Mouse (Mus musculus) CH12.LX (cell line): Measurements from ENCODE around the gene Rpe. TPM values are rescaled to one million over a fixed set of nuclear protein-coding genes. Genes with fewer than 3 reads are reported as not detected.

ENCODE experiments used
- DNase-seq: peaks from one replicate; pipeline ENCODE4 v3.0.0-alpha.2; 2013; ENCODE audit errors: extremely low read depth
- H3K27ac ChIP-seq: 2 replicates; pipeline ENCODE4 v1.5.1; 2012; ENCODE audit warnings: low read depth, mild to moderate bottlenecking, control low read depth, moderate library complexity; ENCODE audit not compliant: insufficient read depth
- H3K27me3 ChIP-seq: replicated peaks from 2 replicates; pipeline ENCODE3; 2012; ENCODE audit warnings: inconsistent platforms
- H3K36me3 ChIP-seq, 2 experiments: replicated peaks in 1 of 2; 2 replicates each; pipeline versions ENCODE3 to v1.6.1; 2012; ENCODE audit warnings: inconsistent platforms in 1 of 2, low read length in 1 of 2, mild to moderate bottlenecking in 1 of 2, mixed read lengths in 1 of 2, moderate library complexity in 1 of 2; ENCODE audit not compliant: control insufficient read depth in 1 of 2, insufficient read depth in 1 of 2
- H3K4me1 ChIP-seq, 2 experiments: 2 replicates each; pipeline ENCODE4 v1.6.1; 2012; ENCODE audit warnings: inconsistent platforms in 1 of 2, moderate library complexity in 1 of 2; ENCODE audit not compliant: insufficient read depth in 2 of 2, control insufficient read depth in 1 of 2
- H3K4me2 ChIP-seq: 2 replicates; pipeline ENCODE4 v1.6.1; 2012; ENCODE audit warnings: low read depth, mild to moderate bottlenecking, control low read depth; ENCODE audit not compliant: poor library complexity, insufficient read depth, severe bottlenecking
- H3K4me3 ChIP-seq, 3 experiments: fragments of 150-350 bp in 1 of 3; sonication (generic) in 1 of 3; replicated peaks in 1 of 3; 2 replicates each; pipeline versions ENCODE3 to v1.5.1; 2011 to 2012; ENCODE audit warnings: low read depth in 2 of 3, low read length in 2 of 3, mild to moderate bottlenecking in 2 of 3, moderate library complexity in 2 of 3, control low read depth in 1 of 3, improper control_type of control experiment in 1 of 3, inconsistent platforms in 1 of 3, mixed read lengths in 1 of 3; ENCODE audit not compliant: poor library complexity in 1 of 3
- H3K79me2 ChIP-seq: replicated peaks from 2 replicates; pipeline ENCODE4 v1.6.1; 2012; ENCODE audit warnings: mild to moderate bottlenecking, moderate library complexity; ENCODE audit not compliant: control insufficient read depth, poor library complexity, insufficient read depth, severe bottlenecking; ENCODE audit errors: extremely low read depth
- H3K9ac ChIP-seq: 2 replicates; pipeline ENCODE4 v1.6.1; 2012; ENCODE audit warnings: low read depth, mild to moderate bottlenecking, control low read depth, moderate library complexity; ENCODE audit not compliant: insufficient read depth
- H3K9me3 ChIP-seq: replicated peaks from 2 replicates; pipeline ENCODE3; 2012; ENCODE audit warnings: low read length, inconsistent platforms, mixed read lengths
- BHLHE40 ChIP-seq: IDR thresholded peaks from 2 replicates; pipeline ENCODE4 v1.6.1; 2011; ENCODE audit warnings: mild to moderate bottlenecking, low read depth, low read length, improper control_type of control experiment
- CTCF ChIP-seq, 2 experiments: IDR thresholded peaks in 1 of 2; conservative IDR thresholded peaks in 1 of 2; 2 replicates each; pipeline ENCODE4 v1.5.1; 2011 to 2012; ENCODE audit warnings: low read depth in 2 of 2, low read length in 2 of 2, improper control_type of control experiment in 1 of 2, inconsistent platforms in 1 of 2, mild to moderate bottlenecking in 1 of 2, moderate library complexity in 1 of 2
- ELF1 ChIP-seq: IDR thresholded peaks from 2 replicates; pipeline ENCODE4 v1.6.1; 2014; ENCODE audit warnings: low read depth, mild to moderate bottlenecking, inconsistent platforms, low read length, improper control_type of control experiment
- GABPA ChIP-seq: IDR thresholded peaks from 2 replicates; pipeline ENCODE4 v1.6.1; 2012; ENCODE audit warnings: low read depth, low read length, improper control_type of control experiment, inconsistent platforms; ENCODE audit not compliant: insufficient replicate concordance
- KAT2A ChIP-seq: IDR thresholded peaks from 2 replicates; pipeline ENCODE4 v1.6.1; 2012; ENCODE audit warnings: low read length, improper control_type of control experiment, inconsistent platforms; ENCODE audit not compliant: insufficient replicate concordance
- MAFK ChIP-seq: IDR thresholded peaks from 2 replicates; pipeline ENCODE4 v1.6.1; 2011; ENCODE audit warnings: low read length, improper control_type of control experiment; ENCODE audit not compliant: insufficient replicate concordance
- MEF2A ChIP-seq: IDR thresholded peaks from 2 replicates; pipeline ENCODE4 v1.6.1; 2014; ENCODE audit warnings: low read depth, mild to moderate bottlenecking, inconsistent platforms, low read length, improper control_type of control experiment, borderline replicate concordance
- MXI1 ChIP-seq: IDR thresholded peaks from 2 replicates; pipeline ENCODE4 v1.6.1; 2011; ENCODE audit warnings: mild to moderate bottlenecking, low read depth, low read length, improper control_type of control experiment
- NELFE ChIP-seq: IDR thresholded peaks from 2 replicates; pipeline ENCODE4 v1.6.1; 2011; ENCODE audit warnings: low read depth, low read length, improper control_type of control experiment
- NRF1 ChIP-seq: IDR thresholded peaks from 2 replicates; pipeline ENCODE4 v1.6.1; 2014; ENCODE audit warnings: low read depth, mild to moderate bottlenecking, inconsistent platforms, low read length, improper control_type of control experiment, moderate library complexity
- PAX5 ChIP-seq: IDR thresholded peaks from 2 replicates; pipeline ENCODE4 v1.6.1; 2012; ENCODE audit warnings: low read length, inconsistent platforms, mixed read lengths
- POLR2A ChIP-seq: IDR thresholded peaks from 2 replicates; pipeline ENCODE4 v1.6.1; 2011; ENCODE audit warnings: low read depth, mild to moderate bottlenecking, improper control_type of control experiment, low read length
- RCOR1 ChIP-seq: conservative IDR thresholded peaks from 2 replicates; pipeline ENCODE4 v1.6.1; 2012; ENCODE audit warnings: low read depth, mild to moderate bottlenecking, inconsistent platforms, low read length, improper control_type of control experiment
- SIN3A ChIP-seq: IDR thresholded peaks from 2 replicates; pipeline ENCODE4 v1.6.1; 2012; ENCODE audit warnings: low read length, improper control_type of control experiment, inconsistent platforms
- SMC3 ChIP-seq: IDR thresholded peaks from 2 replicates; pipeline ENCODE4 v1.6.1; 2011; ENCODE audit warnings: low read depth, low read length, improper control_type of control experiment
- TBP ChIP-seq: conservative IDR thresholded peaks from 2 replicates; pipeline ENCODE4 v1.6.1; 2011; ENCODE audit warnings: low read depth, low read length, improper control_type of control experiment
- TCF12 ChIP-seq: IDR thresholded peaks from 2 replicates; pipeline ENCODE4 v1.6.1; 2014; ENCODE audit warnings: low read depth, mild to moderate bottlenecking, inconsistent platforms, low read length, improper control_type of control experiment
- USF2 ChIP-seq: conservative IDR thresholded peaks from 2 replicates; pipeline ENCODE4 v1.6.1; 2011; ENCODE audit warnings: low read depth, low read length, improper control_type of control experiment
- ZC3H11A ChIP-seq: IDR thresholded peaks from 2 replicates; pipeline ENCODE4 v1.6.1; 2012; ENCODE audit warnings: low read depth, mild to moderate bottlenecking, inconsistent platforms, low read length, improper control_type of control experiment
- ZMIZ1 ChIP-seq: IDR thresholded peaks from 2 replicates; pipeline ENCODE4 v1.6.1; 2012; ENCODE audit warnings: low read depth, mild to moderate bottlenecking, inconsistent platforms, low read length, improper control_type of control experiment
- ZNF384 ChIP-seq: IDR thresholded peaks from 2 replicates; pipeline ENCODE4 v1.6.1; 2012; ENCODE audit warnings: low read depth, low read length, improper control_type of control experiment, inconsistent platforms
- dilution Hi-C: fragments of 300-500 bp; cut with MboI; formaldehyde crosslinking; loops from 2 replicates; pipeline ENCODE4 v1.14.3; 2020; ENCODE audit warnings: low sequenced_read_pairs; ENCODE audit not compliant: extremely low pct_unique_long_range_greater_than_20kb, extremely low pct_ligation_motif_present
- in situ Hi-C: fragments of 300-500 bp; cut with MboI; formaldehyde crosslinking; loops from 3 replicates; pipeline ENCODE4 v1.14.3; 2019; ENCODE audit warnings: low sequenced_read_pairs, low pct_ligation_motif_present, low pct_unique_long_range_greater_than_20kb, mixed read lengths
- polyA plus RNA-seq: library from polyadenylated mRNA; unstranded; fragments of >175 nt; gene quantifications from 2 replicates; pipeline ENCODE4 v1.2.1, GENCODE M21; 2012; ENCODE audit warnings: low read depth; ENCODE audit not compliant: insufficient read length
- total RNA-seq, 2 experiments: library from RNA; depleted of rRNA; stranded (reverse); fragments of 300-350 nt in 1 of 2; fragments of >200 nt in 1 of 2; gene quantifications; 2 replicates each; pipeline ENCODE4 v1.2.3; 2012 to 2014

The Rpe gene
- total and polyA plus RNA-seq, 3 experiments, result 40.0 to 67.5 (median 48.6) TPM

- no peak for TF ChIP-seq TCF12
- no peak for TF ChIP-seq RCOR1
- TF ChIP-seq, all 38 proteins: peak for 0
Measured at GRCm38 (mm10) chr1:66700149-66700692, 410 bp upstream of the Rpe start (continued).

- peaks cover 2 to 26% of the 10 kb centered on the region in 2 experiments; a peak in 2 of 4 replicates for H3K4me1 ChIP-seq
- H3K27ac ChIP-seq, result no peak overlapping the region
- in situ Hi-C loops, result no loop called here
- H3K4me3 ChIP-seq, result peak overlapping the region; percentile 74 to 92 (median 83)
- H3K4me2 ChIP-seq, result peak overlapping the region; percentile 96
- H3K27me3 ChIP-seq, result no peaks in the 10 kb centered on the region
- no peaks in the 10 kb centered on the region for H3K9me3 ChIP-seq
- H3K36me3 ChIP-seq, result peaks cover 2 to 26% of the 10 kb centered on the region in 2 experiments
- TF ChIP-seq CTCF (conservative IDR thresholded peaks at IDR 0.05 in 1 of 2, IDR thresholded peaks at IDR 0.05 in 1 of 2; ENCODE audit: low read depth in 2 of 2, low read length in 2 of 2), result no peak
- 0 out of 2 replicates have a peak, but pooled peaks have one; percentile 38 for TF ChIP-seq SIN3A
- dilution Hi-C loops, result no loop called here
- peak overlapping the region; percentile 97 for H3K9ac ChIP-seq
- H3K79me2 ChIP-seq, result peaks cover 35% of the 10 kb centered on the region
- no peak for DNase-seq
Measured at GRCm38 (mm10) chr1:66701576-66701940, 927 bp downstream of the Rpe start.

GRCm38 (mm10) chr1:66702623-66703345 is 2.2 kb downstream of the Rpe start:
- TF ChIP-seq MEF2A (no peak), ZMIZ1 (no peak), MAFK (no peak), BHLHE40 (no peak), SIN3A (no peak), SMC3 (no peak), POLR2A (no peak), MXI1 (no peak), TBP (no peak), PAX5 (no peak), NELFE (no peak), ZNF384 (no peak), ZC3H11A (no peak), GABPA (no peak), NRF1 (no peak), USF2 (no peak), ELF1 (no peak), KAT2A (no peak), TCF12 (no peak), RCOR1 (no peak)
- TF ChIP-seq, all 38 proteins: peak for 0
- Histone ChIP-seq H3K9me3 (no peaks in the 10 kb centered on the region), H3K4me3 (no peak overlapping the region), H3K27ac (no peak overlapping the region), H3K4me2 (peak overlapping the region; percentile 71), H3K27me3 (no peaks in the 10 kb centered on the region), H3K79me2 (peaks cover 35% of the 10 kb centered on the region), H3K4me1 (peaks cover 2 to 26% of the 10 kb centered on the region in 2 experiments; a peak in 2 of 4 replicates), H3K36me3 (peaks cover 11 to 38% of the 10 kb centered on the region in 2 experiments), H3K9ac (peak overlapping the region; percentile 97; the same call in 1 of the 2 replicates)
- dilution Hi-C loops (no loop called here), in situ Hi-C loops (no loop called here)
- no peak for DNase-seq
